Mouse (Mus musculus): ENCODE results near the gene Lrp8. TPM values are rescaled to one million over a fixed set of nuclear protein-coding genes. Genes with fewer than 3 reads are reported as not detected.

The Lrp8 gene
- total RNA-seq (2021) (1 to 10 TPM in 1 of 2 experiments, under 1 TPM in 1; 0.68 to 1.1 TPM), polyA plus RNA-seq (2012; rRNA removed) (0.97 and 1.0 TPM in 2 replicates)
- long read RNA-seq: 0 reads

DNA sequence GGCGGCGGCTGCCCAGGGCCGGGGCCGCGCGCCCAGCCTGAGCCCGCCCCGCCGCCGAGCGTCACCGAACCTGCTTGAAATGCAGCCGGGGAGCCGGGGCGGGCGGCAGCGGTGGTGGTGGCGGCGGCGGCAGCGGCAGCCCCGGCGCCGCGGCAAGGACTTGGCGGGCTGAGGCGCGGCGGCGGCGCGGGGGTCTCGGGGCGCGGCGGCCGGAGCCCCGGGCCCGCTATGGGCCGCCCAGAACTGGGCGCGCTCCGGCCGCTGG, at the start of gene Lrp8:
Lrp8 (plus strand) TSS at position 77 of the 265 bp plus-strand sequence.
- Histone ChIP-seq H3K4me3 (peak within 1 kb of the TSS; percentile 61), H3K9ac (ENCODE audit: low read depth, low read length) (peak within 1 kb of the TSS; percentile 54), H3K36me3 (ENCODE audit: control insufficient read depth, insufficient read depth, low read length) (no peaks in the 10 kb centered on the region), H3K27me3 (ENCODE audit: control insufficient read depth, insufficient read depth, low read length) (peaks cover 2% of the 10 kb centered on the region; the same call in 1 of the 2 replicates), H3K4me1 (ENCODE audit: control insufficient read depth, insufficient read depth, low read length) (0 out of 2 replicates have a peak, but pooled peaks cover 2% of the 10 kb centered on the region), H3K79me2 (replicated peaks; ENCODE audit: control insufficient read depth, insufficient read depth, low read length) (no peaks in the 10 kb centered on the region), H3K27ac (no peak within 1 kb of the TSS)
- TF ChIP-seq CTCF (IDR thresholded peaks at IDR 0.05): no peak
- no peak for TF ChIP-seq POLR2A (IDR thresholded peaks at IDR 0.05; ENCODE audit: insufficient read depth, low read depth, low read length)
- TF ChIP-seq EP300 (IDR thresholded peaks at IDR 0.05; ENCODE audit: insufficient read depth, low read depth, low read length): no peak
- WGBS: 3% methylated on average over 42 of the region's 44 CpGs
- DNase-seq: no peak
- intact Hi-C loops (cut with DNase I): no loop called here

DNA sequence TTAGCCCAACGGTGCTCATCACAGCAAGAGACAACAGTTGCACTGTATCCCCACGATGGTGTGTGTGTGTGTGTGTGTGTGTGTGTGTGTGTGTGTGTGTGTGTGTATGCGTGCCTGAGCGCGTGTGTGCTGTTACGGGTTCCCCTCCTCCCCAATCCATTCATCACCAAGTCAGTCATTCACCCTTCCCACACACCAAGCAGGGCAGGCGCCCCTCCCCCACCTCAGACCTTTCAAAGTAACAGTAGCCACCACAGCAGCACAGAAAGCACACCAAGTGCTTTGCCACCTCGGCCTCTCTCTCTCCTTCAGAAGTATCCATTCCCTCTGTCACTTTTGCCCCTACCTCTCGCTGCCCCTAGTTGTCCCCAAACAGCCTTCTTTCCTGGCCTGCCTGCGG, 45.8 kb upstream of the Lrp8 start:
- intact Hi-C loops (cut with DNase I): no loop called here
- Histone ChIP-seq H3K27ac (no peak overlapping the region), H3K4me1 (ENCODE audit: control insufficient read depth, insufficient read depth, low read length) (no peaks in the 10 kb centered on the region), H3K79me2 (replicated peaks; ENCODE audit: control insufficient read depth, insufficient read depth, low read length) (no peaks in the 10 kb centered on the region), H3K9ac (ENCODE audit: low read depth, low read length) (no peak overlapping the region), H3K4me3 (no peak overlapping the region), H3K36me3 (ENCODE audit: control insufficient read depth, insufficient read depth, low read length) (no peaks in the 10 kb centered on the region), H3K27me3 (ENCODE audit: control insufficient read depth, insufficient read depth, low read length) (no peaks in the 10 kb centered on the region; the same call in 1 of the 2 replicates)
- no peak for TF ChIP-seq POLR2A (IDR thresholded peaks at IDR 0.05; ENCODE audit: insufficient read depth, low read depth, low read length)
- TF ChIP-seq CTCF (IDR thresholded peaks at IDR 0.05): no peak
- TF ChIP-seq EP300 (IDR thresholded peaks at IDR 0.05; ENCODE audit: insufficient read depth, low read depth, low read length): no peak
- DNase-seq: no peak
- WGBS: 39% methylated on average over 10 of the region's 10 CpGs

DNA sequence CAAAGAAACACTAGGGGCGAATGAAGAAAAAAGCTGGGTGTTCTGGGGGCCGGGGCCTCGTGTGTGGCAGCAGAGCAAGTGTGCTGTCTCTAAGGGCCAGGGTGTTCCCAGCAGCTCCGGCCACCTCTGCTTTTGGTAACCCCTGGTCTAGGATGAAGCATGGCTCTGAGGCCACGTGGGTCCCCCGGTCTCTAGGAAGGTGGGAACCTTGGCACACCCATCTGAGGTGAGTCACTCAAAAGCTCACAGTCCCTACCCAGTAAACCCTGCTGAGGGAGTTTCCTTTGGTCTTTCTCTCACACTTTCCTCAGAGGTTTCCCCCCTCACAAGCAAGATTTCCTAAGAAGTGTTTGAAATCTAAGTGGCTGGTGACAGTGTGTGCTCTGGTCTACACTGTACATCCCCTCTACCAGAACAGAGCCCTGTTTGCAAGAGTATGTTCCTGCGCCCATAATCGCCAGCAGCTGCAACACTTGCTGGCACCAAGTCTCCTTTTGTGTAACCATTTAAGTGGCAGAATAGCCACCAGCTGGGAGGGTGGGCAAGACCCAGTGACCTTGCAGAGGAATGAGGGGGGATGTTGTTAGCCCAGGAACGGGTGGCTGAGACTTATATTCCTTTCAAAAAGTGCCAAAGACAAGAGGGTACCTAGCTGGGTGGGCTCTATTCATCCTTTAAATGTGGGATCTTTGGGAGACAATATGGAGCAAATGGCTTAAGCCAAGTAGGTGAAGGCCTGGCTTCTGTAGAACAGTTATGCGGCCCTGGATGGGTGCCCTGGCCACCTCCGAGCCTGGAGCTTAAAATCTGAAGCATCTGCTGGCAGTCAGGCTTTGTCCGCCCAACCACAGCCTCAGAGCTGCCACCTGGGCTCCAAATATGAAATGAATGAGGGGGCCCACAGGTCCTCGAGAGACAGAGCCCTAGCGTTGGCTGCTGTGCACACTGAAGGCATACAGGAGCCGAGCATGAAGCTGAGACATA, 44.3 kb upstream of the Lrp8 start:
- Histone ChIP-seq H3K4me3 (no peak overlapping the region), H3K27ac (no peak overlapping the region), H3K27me3 (ENCODE audit: control insufficient read depth, insufficient read depth, low read length) (no peaks in the 10 kb centered on the region; the same call in 1 of the 2 replicates), H3K9ac (ENCODE audit: low read depth, low read length) (no peak overlapping the region), H3K79me2 (replicated peaks; ENCODE audit: control insufficient read depth, insufficient read depth, low read length) (no peaks in the 10 kb centered on the region), H3K36me3 (ENCODE audit: control insufficient read depth, insufficient read depth, low read length) (no peaks in the 10 kb centered on the region), H3K4me1 (ENCODE audit: control insufficient read depth, insufficient read depth, low read length) (no peaks in the 10 kb centered on the region)
- peak in 1 of 2 experiments; percentile 27 for DNase-seq
- intact Hi-C loops (cut with DNase I): no loop called here
- WGBS: 63% methylated on average over 15 of the region's 15 CpGs
- no peak for TF ChIP-seq CTCF (IDR thresholded peaks at IDR 0.05)
- no peak for TF ChIP-seq EP300 (IDR thresholded peaks at IDR 0.05; ENCODE audit: insufficient read depth, low read depth, low read length)
- no peak for TF ChIP-seq POLR2A (IDR thresholded peaks at IDR 0.05; ENCODE audit: insufficient read depth, low read depth, low read length)

DNA sequence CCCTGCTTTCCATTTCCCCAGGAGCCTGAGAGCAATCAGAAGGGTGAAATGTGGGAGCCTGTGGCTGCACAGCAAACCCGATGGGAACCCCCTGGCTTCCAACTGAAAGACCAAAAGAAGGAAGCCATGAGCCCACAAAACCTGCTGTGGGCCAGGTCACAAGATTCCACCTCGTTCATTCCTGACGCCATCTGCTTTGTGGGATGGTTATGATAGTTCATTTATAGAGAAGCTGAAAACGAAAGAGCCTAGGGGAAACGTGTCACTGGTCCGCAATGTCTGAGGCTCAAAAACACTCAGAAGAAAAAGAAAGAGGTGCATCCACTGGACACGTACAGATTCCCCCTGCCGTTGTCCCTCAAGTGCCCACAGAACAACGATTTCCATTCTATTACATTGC, 43.1 kb upstream of the Lrp8 start:
- no peaks in the 10 kb centered on the region; the same call in 1 of the 2 replicates for H3K27me3 ChIP-seq (ENCODE audit: control insufficient read depth, insufficient read depth, low read length)
- TF ChIP-seq EP300 (IDR thresholded peaks at IDR 0.05; ENCODE audit: insufficient read depth, low read depth, low read length): no peak
- no peak for TF ChIP-seq POLR2A (IDR thresholded peaks at IDR 0.05; ENCODE audit: insufficient read depth, low read depth, low read length)
- TF ChIP-seq CTCF (IDR thresholded peaks at IDR 0.05): no peak

DNA sequence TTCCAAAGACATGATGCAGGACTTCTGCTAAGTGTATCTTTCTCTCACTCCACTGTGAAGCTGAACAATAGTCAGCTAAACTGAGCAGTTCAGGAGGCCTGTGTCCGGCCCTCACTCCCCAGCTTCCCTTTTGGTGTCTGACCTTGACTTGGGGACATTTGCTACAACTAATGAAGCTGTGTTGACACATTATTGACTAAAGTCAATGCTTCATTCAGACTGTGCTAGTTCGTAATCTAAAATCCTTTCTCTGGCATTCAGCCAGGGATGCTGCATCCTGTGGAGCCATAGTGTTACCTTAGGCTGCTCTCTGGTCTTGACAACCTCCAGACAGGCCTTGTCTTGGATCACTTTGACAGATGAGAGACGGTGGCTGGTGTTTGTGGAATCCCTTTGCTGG, 39.1 kb upstream of the Lrp8 start:
- DNase-seq: no peak
- TF ChIP-seq POLR2A (IDR thresholded peaks at IDR 0.05; ENCODE audit: insufficient read depth, low read depth, low read length) (no peak), CTCF (IDR thresholded peaks at IDR 0.05) (no peak), EP300 (IDR thresholded peaks at IDR 0.05; ENCODE audit: insufficient read depth, low read depth, low read length) (no peak)
- no peak overlapping the region for H3K9ac ChIP-seq (ENCODE audit: low read depth, low read length)
- intact Hi-C loops (cut with DNase I): no loop called here
- 55% methylated on average over 3 of the region's 3 CpGs for WGBS
- H3K36me3 ChIP-seq (ENCODE audit: control insufficient read depth, insufficient read depth, low read length): no peaks in the 10 kb centered on the region
- no peaks in the 10 kb centered on the region for H3K79me2 ChIP-seq (replicated peaks; ENCODE audit: control insufficient read depth, insufficient read depth, low read length)
- H3K4me1 ChIP-seq (ENCODE audit: control insufficient read depth, insufficient read depth, low read length): no peaks in the 10 kb centered on the region
- H3K4me3 ChIP-seq: no peak overlapping the region
- no peak overlapping the region for H3K27ac ChIP-seq
- no peaks in the 10 kb centered on the region; the same call in 1 of the 2 replicates for H3K27me3 ChIP-seq (ENCODE audit: control insufficient read depth, insufficient read depth, low read length)

More for the DNA sequence above, 43.1 kb upstream of the Lrp8 start:
- Histone ChIP-seq H3K9ac (ENCODE audit: low read depth, low read length) (no peak overlapping the region), H3K79me2 (replicated peaks; ENCODE audit: control insufficient read depth, insufficient read depth, low read length) (no peaks in the 10 kb centered on the region), H3K4me3 (no peak overlapping the region), H3K27ac (no peak overlapping the region), H3K4me1 (ENCODE audit: control insufficient read depth, insufficient read depth, low read length) (no peaks in the 10 kb centered on the region), H3K36me3 (ENCODE audit: control insufficient read depth, insufficient read depth, low read length) (no peaks in the 10 kb centered on the region)
- no peak for DNase-seq
- intact Hi-C loops (cut with DNase I): no loop called here
- WGBS: 84% methylated on average over 9 of the region's 9 CpGs

DNA sequence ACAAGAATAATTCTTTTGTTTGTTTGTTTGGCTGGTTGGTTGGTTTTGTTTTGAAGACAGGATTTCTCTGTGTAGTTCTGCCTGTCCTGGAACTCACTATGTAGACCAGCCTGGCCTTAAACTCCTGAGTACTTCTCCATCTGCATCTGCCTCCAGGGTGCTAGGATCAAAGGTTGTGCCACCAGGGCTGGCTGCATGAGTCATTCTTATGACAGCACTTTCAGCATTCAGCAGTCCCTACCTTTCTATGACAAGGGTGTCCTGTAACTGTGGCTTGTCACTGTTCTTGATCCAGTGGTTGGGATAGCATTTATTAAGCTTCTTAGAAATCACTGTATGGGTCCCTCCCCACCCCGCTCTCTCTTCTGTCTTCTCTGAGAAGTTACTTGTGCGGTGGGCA, 38.5 kb upstream of the Lrp8 start:
- H3K4me1 ChIP-seq (ENCODE audit: control insufficient read depth, insufficient read depth, low read length): no peaks in the 10 kb centered on the region
- H3K36me3 ChIP-seq (ENCODE audit: control insufficient read depth, insufficient read depth, low read length): no peaks in the 10 kb centered on the region
- H3K9ac ChIP-seq (ENCODE audit: low read depth, low read length): no peak overlapping the region
- no peak overlapping the region for H3K4me3 ChIP-seq
- no peak for DNase-seq
- 97% methylated on average over 2 of the region's 2 CpGs for WGBS
- no peak for TF ChIP-seq CTCF (IDR thresholded peaks at IDR 0.05)
- TF ChIP-seq POLR2A (IDR thresholded peaks at IDR 0.05; ENCODE audit: insufficient read depth, low read depth, low read length): no peak
- H3K79me2 ChIP-seq (replicated peaks; ENCODE audit: control insufficient read depth, insufficient read depth, low read length): no peaks in the 10 kb centered on the region
- H3K27ac ChIP-seq: no peak overlapping the region
- intact Hi-C loops (cut with DNase I): no loop called here
- H3K27me3 ChIP-seq (ENCODE audit: control insufficient read depth, insufficient read depth, low read length): no peaks in the 10 kb centered on the region; the same call in 1 of the 2 replicates
